9 mouse cellular contexts compared by ENCODE assay signal in genomic region chr4:129490972-129491880, GRCm38 (mm10). TPM values are rescaled to one million over a fixed set of nuclear protein-coding genes. Genes with fewer than 3 reads are reported as not detected.
DNase-seq lines count a peak whose midpoint lies in the region; ATAC-seq and TF ChIP-seq lines count a peak whose summit lies in the region.
"Had no signal": no experiment of that assay in that cellular context is flagged by ENCODE, and none has a peak within 500 bp of the region (broad histone marks: within the 10 kb centered on the region; RNA-seq: fewer than 3 reads in every experiment).

Gene Tssk3, minus strand, starts transcription at chr4:129491022.
Gene Fam229a, plus strand, starts transcription at chr4:129491190.

- WGBS in heart, embryonic 13.5 days: 4% methylated on average over 70 of the region's 70 CpGs
- 4% methylated on average over 70 of the region's 70 CpGs for WGBS in forebrain, postnatal 0 days
- 4% methylated on average over 70 of the region's 70 CpGs for WGBS in midbrain, embryonic 10.5 days

- no peak for ATAC-seq in heart, embryonic 13.5 days (ENCODE audit: extremely low read depth, insufficient number of reproducible peaks, low FRiP score, low TSS enrichment)
- ATAC-seq in forebrain, postnatal 0 days: peak; percentile 21; the same call in 1 of the 2 replicates
- ATAC-seq: Patski had no signal

- peaks cover 26% of the 10 kb centered on the region for H3K4me1 ChIP-seq in heart, embryonic 13.5 days
- peaks cover 9% of the 10 kb centered on the region; the same call in 1 of the 2 replicates for H3K4me1 ChIP-seq in forebrain, postnatal 0 days (ENCODE audit: insufficient read depth)
- H3K4me1 ChIP-seq in midbrain, embryonic 10.5 days: peaks cover 27% of the 10 kb centered on the region

- peaks cover 43% of the 10 kb centered on the region for H3K27me3 ChIP-seq in heart, embryonic 13.5 days (replicated peaks)
- no peaks in the 10 kb centered on the region for H3K27me3 ChIP-seq in forebrain, postnatal 0 days (ENCODE audit: insufficient read depth, low read length)
- peaks cover 44% of the 10 kb centered on the region for H3K27me3 ChIP-seq in midbrain, embryonic 10.5 days (ENCODE audit: low read depth, poor library complexity, severe bottlenecking)
- H3K27me3 ChIP-seq: Patski had no signal

- peak within 1 kb of the TSS; percentile 72 for H3K9ac ChIP-seq in heart, embryonic 13.5 days
- H3K9ac ChIP-seq in forebrain, postnatal 0 days: peak within 1 kb of the TSS; percentile 36

- H3K9me3 ChIP-seq in heart, embryonic 13.5 days: no peaks in the 10 kb centered on the region
- no peaks in the 10 kb centered on the region for H3K9me3 ChIP-seq in forebrain, postnatal 0 days (ENCODE audit: low read length)
- no peaks in the 10 kb centered on the region for H3K9me3 ChIP-seq in midbrain, embryonic 10.5 days (replicated peaks)

- TF ChIP-seq CTCF in forebrain, postnatal 0 days (IDR thresholded peaks at IDR 0.05; ENCODE audit: low read depth): peak; percentile 50

- H3K4me2 ChIP-seq in heart, embryonic 13.5 days: peak within 1 kb of the TSS; percentile 76
- H3K4me2 ChIP-seq in forebrain, postnatal 0 days (ENCODE audit: low read depth): peak within 1 kb of the TSS; percentile 57

- peaks cover 33% of the 10 kb centered on the region for H3K36me3 ChIP-seq in heart, embryonic 13.5 days
- peaks cover 30% of the 10 kb centered on the region for H3K36me3 ChIP-seq in forebrain, postnatal 0 days (ENCODE audit: insufficient read depth)
- peaks cover 33% of the 10 kb centered on the region for H3K36me3 ChIP-seq in midbrain, embryonic 10.5 days

- H3K27ac ChIP-seq in heart, embryonic 13.5 days (replicated peaks): no peak within 1 kb of the TSS
- no peak within 1 kb of the TSS for H3K27ac ChIP-seq in forebrain, postnatal 0 days (ENCODE audit: low read depth, low read length)
- no peak within 1 kb of the TSS; the same call in 1 of the 2 replicates for H3K27ac ChIP-seq in midbrain, embryonic 10.5 days (replicated peaks)

- intact Hi-C loops in heart, postnatal 14 days (cut with DNase I): no loop called here

- peak within 1 kb of the TSS; percentile 51 for H3K4me3 ChIP-seq in heart, embryonic 13.5 days
- peak within 1 kb of the TSS; percentile 30 for H3K4me3 ChIP-seq in forebrain, postnatal 0 days (ENCODE audit: low read depth, low read length)
- H3K4me3 ChIP-seq in midbrain, embryonic 10.5 days: peak within 1 kb of the TSS; percentile 52

- no peak for DNase-seq in heart, postnatal 14 days
- peak; percentile 70 for DNase-seq in cerebellum, adult 11-12 months
- peak; percentile 64 for DNase-seq in forebrain, postnatal 0 days
- peak; percentile 58 to 79 for DNase-seq in kidney, postnatal 4 days
- DNase-seq in midbrain, embryonic 10.5 days (ENCODE audit: low spot score): peak; percentile 50
- DNase-seq in thymus, postnatal 25 days: peak; percentile 38
- DNase-seq in layer of hippocampus, adult 9-11 months: no peak

RNA-seq across cellular contexts. Expression of gene Tssk3, which starts in this region (rescaled TPM):
- not detected in 2 replicates for polyA plus RNA-seq in heart, embryonic 13.5 days (2015; fragmentation: Nextera tagmentation; extraction: Ambion mirVana)
- total RNA-seq in heart, postnatal 14 days (2021): not detected
- total RNA-seq in forebrain, postnatal 0 days (2014; rRNA removed): 0.24 and 0.46 TPM in 2 replicates
- polyA plus RNA-seq in forebrain, postnatal 0 days (2015; fragmentation: Nextera tagmentation; extraction: Ambion mirVana): 0.62 and 0.98 TPM in 2 replicates
- polyA plus RNA-seq in midbrain, embryonic 10.5 days (2016; fragmentation: Nextera tagmentation; extraction: Ambion mirVana): not detected in 2 replicates
- polyA plus RNA-seq: Patski had no signal

RNA-seq across cellular contexts. Expression of gene Fam229a, which starts in this region (rescaled TPM):
- not detected in 2 replicates for polyA plus RNA-seq in heart, embryonic 13.5 days (2015; fragmentation: Nextera tagmentation; extraction: Ambion mirVana)
- total RNA-seq in heart, postnatal 14 days (2021): not detected
- total RNA-seq in forebrain, postnatal 0 days (2014; rRNA removed): 1.8 TPM in 1 of 2 replicates, not detected in the other
- 1.7 and 2.6 TPM in 2 replicates for polyA plus RNA-seq in forebrain, postnatal 0 days (2015; fragmentation: Nextera tagmentation; extraction: Ambion mirVana)
- not detected in 2 replicates for polyA plus RNA-seq in midbrain, embryonic 10.5 days (2016; fragmentation: Nextera tagmentation; extraction: Ambion mirVana)
- polyA plus RNA-seq: Patski had no signal

Comparison
In these comparisons a context has a peak if more than half of its experiments do, and no peak if none do; other contexts are left out.
1. Peak in DNase-seq and H3K4me3 ChIP-seq in midbrain, embryonic 10.5 days; RNA of the genes that start here not detected or under 1 TPM.
2. DNase-seq: peak in cerebellum, adult 11-12 months (single experiment), forebrain, postnatal 0 days (single experiment), kidney, postnatal 4 days (2 of 2) and thymus, postnatal 25 days (single experiment); none in heart, postnatal 14 days (0 of 2) and layer of hippocampus, adult 9-11 months (single experiment).
3. Peak in every context shown above with its lines, with median percentiles within 50 percentile points of each other: H3K4me3 ChIP-seq.